Mouse (Mus musculus) mouse embryonic stem cell (cell line): Measurements from ENCODE around the gene Sirt4.

Experiments used
- in situ Hi-C, 2 experiments: fragments of 300-500 bp; cut with MboI; formaldehyde crosslinking; loops; 1 replicate in 1 of 2; 3 replicates in 1 of 2; pipeline ENCODE4 v1.14.3; 2019 to 2020; ENCODE audit warnings: low sequenced_read_pairs in 2 of 2, low pct_unique_long_range_greater_than_20kb in 1 of 2, mixed read lengths in 1 of 2; ENCODE audit not compliant: unreplicated experiment in 1 of 2

Sirt4 gene

DNA sequence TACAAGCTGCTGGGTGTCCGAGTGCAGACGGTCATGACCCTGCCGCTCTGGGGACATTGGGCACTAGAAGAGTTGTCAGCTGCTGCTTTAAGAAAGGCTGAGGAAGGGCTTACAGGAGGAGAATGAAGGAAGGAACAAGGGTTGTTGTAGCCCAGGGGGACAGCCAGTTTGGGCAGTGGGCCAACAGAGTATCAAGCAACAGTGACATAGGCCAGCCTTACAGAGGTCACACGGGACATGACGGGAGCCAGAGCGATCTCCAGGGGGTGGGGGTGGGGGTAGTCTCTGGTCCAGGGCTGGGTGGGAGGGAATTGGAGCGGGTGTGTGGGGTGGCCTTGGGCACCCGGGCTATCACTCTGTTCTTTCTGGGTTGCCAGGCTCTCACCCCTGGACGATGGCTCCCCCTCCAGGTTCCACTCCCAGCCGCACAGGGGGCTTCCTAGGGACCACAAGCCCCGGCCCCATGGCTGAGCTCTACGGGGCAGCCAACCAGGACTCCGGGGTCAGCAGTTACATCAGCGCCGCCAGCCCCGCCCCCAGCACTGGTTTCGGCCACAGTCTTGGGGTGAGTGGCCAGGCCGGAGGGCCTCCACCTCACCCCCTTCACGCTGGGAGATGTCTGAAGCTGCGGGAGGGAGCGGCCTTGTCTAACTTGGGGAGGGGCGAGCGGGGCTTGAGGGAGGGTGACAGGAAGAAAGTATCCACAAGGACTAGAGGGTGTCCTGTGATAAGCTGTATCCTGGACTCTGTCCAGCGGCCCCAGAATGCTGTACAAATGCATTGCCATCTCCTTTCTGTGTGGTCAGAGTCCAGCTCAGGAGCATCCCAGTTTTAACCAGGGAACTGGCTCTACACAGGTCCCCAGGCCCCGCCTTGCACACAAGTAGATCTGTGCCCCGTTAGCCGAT is 33.9 kb downstream of the Sirt4 start:
- in situ Hi-C loops = no loop called here

GRCm38 (mm10) chr5:115449247-115449646 is 35.3 kb downstream of the Sirt4 start:
- in situ Hi-C loops = no loop called here

GRCm38 (mm10) chr5:115447108-115447507 is 37.4 kb downstream of the Sirt4 start:
- in situ Hi-C loops = no loop called here

DNA sequence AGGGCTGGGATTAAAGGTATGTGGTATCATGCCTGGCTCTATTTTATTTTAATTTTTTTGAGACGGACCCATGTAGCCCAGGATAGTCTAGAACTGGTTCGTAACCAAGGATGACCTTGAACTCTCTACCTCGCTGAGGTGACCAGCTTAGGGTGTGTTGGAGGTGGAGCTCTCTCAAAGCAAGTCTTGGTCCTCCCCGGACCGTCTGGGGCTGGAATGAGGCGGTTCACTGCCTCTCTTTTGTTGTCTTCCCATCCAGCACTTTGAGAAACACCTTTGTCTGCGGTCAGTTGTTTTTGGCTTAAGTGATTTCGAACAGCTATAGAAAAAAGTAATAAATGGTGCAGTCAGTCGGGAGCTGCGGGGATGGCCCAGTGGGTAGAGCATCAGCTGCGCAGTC is 40.4 kb downstream of the Sirt4 start:
- in situ Hi-C loops = loop anchor here (5.0 kb wide), 1 partner anchor 67 kb away; no protein-coding TSS in a partner anchor

DNA sequence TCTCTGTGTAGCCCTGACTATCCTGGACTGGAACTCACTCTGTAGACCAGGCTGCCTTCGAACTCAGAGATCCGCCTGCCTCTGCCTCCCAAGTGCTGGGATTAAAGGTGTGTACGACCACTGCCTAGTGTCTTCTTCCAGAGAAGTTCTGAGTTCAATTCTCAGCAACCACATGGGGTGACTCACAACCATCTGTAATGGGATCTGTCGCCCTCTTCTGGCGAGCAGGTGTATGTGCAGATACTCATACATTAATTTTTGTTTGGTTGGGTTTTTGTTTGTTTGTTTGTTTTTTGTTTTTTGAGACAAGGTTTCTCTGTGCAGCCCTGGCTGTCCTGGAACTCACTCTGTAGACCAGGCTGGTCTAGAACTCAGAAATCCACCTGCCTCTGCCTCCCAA is 41.9 kb downstream of the Sirt4 start:
- in situ Hi-C loops = loop anchor here (5.0 kb wide), 1 partner anchor 65 kb away; no protein-coding TSS in a partner anchor

GRCm38 (mm10) chr5:115441205-115441849 is 43.2 kb downstream of the Sirt4 start:
- in situ Hi-C loops = loop anchor here (5.0 kb wide), 1 partner anchor 64 kb away; no protein-coding TSS in a partner anchor

GRCm38 (mm10) chr5:115438667-115439066 is 45.9 kb downstream of the Sirt4 start:
- in situ Hi-C loops = no loop called here

DNA sequence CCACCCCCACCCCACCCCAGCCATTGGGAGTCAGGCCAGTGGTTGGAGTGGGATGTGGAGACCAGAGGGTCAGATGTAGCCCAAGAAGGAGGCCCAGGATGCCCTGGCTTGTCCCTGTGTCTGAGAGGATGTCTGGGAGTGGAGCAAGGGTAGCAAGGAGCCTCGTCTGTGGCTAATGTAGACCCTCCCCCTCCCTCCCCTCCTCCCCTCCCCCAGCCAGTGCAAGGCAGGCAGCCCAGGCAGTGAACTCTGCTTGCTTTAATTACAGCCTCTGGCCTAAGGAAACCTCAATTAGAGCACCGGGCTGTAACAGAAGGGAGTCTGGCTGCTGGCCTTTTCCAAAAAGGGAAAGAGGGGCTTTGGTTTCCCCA is 46.6 kb downstream of the Sirt4 start:
- in situ Hi-C loops = no loop called here

DNA sequence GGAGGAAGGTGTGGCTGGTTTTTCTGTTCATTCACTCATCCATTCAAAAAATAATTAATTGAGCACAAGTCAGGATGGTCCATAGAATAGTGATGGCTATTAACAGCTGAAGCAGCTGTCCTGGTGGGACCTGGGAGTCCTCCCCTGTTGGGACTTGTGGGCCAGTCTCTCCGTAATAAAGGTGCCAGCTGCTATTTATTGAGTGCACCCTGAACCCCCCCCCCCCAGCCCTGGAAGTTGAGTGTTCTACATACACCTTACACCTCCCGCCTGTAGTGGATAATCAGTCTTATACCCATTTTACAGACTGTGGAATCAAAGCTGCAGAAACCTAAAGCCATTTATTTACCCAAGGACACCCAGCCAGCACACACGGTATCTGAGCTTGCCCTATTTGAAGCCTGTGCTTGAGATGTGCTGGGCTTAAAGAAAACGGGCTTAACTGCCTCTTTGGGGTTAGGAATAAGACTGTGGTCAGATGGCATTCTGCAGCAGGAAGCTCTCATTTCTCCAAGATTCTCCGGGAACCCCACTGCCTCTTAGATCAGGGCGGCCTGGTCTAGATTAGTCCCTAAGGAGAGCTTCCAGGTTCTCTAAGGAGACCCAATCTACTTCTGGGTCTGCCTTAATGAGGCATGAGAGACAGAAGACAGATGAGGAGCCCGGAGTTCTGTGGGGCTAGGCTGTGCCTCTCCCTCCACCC is 47.1 kb downstream of the Sirt4 start:
- in situ Hi-C loops = no loop called here

GRCm38 (mm10) chr5:115436421-115437124 is 48.0 kb downstream of the Sirt4 start:
- in situ Hi-C loops = no loop called here

GRCm38 (mm10) chr5:115435755-115436379 is 48.7 kb downstream of the Sirt4 start:
- in situ Hi-C loops = no loop called here

DNA sequence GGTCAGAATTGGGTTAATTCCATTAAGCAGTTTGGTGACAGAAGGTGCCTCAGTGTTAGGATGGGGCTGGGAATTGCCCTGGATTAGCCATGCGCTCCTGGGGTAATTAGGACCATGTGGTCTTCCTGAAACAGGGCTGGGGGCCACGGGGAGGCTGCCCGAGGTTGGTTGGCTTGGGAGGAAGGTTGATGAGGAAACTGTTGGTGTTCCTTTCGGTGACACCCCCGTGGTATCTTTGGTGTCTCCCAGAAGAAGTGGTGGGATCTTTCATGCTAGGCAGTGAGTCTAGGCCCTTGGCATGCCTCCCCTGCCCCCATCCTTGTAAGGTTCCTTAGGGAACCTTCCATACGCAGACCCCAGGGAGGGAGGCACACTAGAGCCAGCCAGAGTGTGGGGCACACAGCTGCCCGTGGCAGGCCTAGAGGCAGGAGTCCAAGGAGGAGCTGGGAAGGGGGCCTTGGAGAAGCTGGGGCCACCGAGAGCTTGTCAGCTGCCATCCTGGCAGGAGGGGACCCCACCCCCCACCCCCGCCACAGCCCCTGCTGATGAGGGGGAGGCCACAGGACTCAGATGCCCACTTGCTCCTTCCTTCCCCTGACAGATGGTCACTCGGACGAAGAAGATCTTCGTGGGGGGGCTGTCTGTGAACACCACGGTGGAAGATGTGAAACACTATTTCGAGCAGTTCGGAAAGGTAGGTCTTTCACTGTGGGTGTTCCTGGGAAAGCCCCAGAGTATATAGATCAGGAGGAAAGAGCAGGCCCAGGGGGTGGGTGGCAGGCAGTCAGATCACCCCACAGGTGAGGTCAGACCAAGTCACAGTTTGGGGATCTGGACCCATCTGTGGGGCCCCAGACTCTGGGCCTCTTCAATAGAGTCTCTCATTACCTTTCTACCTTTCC is 49.4 kb downstream of the Sirt4 start:
- in situ Hi-C loops = no loop called here

GRCm38 (mm10) chr5:115434280-115434852 is 50.2 kb downstream of the Sirt4 start:
- in situ Hi-C loops = no loop called here

DNA sequence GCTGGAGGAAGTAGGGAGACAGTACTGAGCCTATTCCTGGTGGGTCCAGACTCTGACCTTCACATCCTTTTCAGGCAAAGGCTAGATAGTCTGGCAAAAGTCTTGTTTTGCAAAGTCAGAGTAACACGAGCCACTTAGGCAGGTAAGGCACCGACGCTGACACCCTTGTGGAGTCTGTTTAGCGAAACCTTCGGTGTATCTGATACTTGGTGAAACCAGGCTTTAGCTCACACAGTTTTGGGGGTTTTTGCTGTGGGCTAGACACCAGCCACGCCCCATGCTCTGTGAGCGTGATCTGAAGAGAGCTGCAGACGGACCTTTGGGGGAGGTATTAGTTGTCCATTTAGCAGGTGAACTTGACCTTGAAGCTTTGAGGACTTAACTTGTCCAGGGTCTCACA is 51.3 kb downstream of the Sirt4 start:
- in situ Hi-C loops = no loop called here

DNA sequence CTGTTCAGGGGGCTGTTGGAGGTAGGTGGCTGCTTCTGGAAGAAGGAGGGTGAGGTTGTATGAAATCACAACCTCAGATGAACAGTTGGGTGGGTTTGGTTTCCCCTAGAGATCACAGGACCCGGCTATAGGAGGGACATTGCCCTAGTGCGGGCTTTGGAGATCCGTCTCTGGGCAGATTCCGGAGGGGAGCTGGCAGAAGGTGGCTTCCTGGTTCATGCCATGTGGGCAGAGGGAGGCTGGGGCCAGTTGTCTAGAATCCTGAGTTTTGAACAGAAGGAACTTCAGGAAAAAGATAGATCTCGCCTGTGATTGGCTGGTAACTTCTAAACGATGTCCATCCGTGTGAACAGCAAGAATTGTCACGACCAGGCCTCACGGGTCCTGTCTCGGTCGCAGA is 52.1 kb downstream of the Sirt4 start:
- in situ Hi-C loops = no loop called here

- in situ Hi-C loops = no loop called here
These were observed 52.6 kb downstream of the Sirt4 start for GRCm38 (mm10) chr5:115431898-115432259.
